Mouse (Mus musculus) olfactory bulb, adult 2 months (tissue): Measurements from ENCODE around the gene Prss27. TPM values are rescaled to one million over a fixed set of nuclear protein-coding genes. Genes with fewer than 3 reads are reported as not detected.

Experiments
- H3K27ac ChIP-seq: fragments of 200-500 bp; 2 replicates; pipeline ENCODE4 v1.5.1; 2012; ENCODE audit warnings: low read depth, low read length; ENCODE audit not compliant: insufficient read depth
- H3K4me1 ChIP-seq: fragments of 200-500 bp; 2 replicates; pipeline ENCODE4 v1.6.1; 2012; ENCODE audit warnings: low read length; ENCODE audit not compliant: control insufficient read depth, insufficient read depth
- H3K4me3 ChIP-seq: fragments of 200-500 bp; 2 replicates; pipeline ENCODE4 v1.5.1; 2012; ENCODE audit warnings: mild to moderate bottlenecking, low read depth, low read length, moderate library complexity; ENCODE audit not compliant: insufficient read depth
- CTCF ChIP-seq: fragments of 200-500 bp; IDR thresholded peaks from 2 replicates; pipeline ENCODE4 v1.5.1; 2012; ENCODE audit warnings: low read depth, mild to moderate bottlenecking, low read length, moderate library complexity; ENCODE audit not compliant: insufficient read depth
- POLR2A ChIP-seq: fragments of 200-500 bp; IDR thresholded peaks from 2 replicates; pipeline ENCODE4 v1.6.1; 2012; ENCODE audit warnings: mild to moderate bottlenecking, low read depth, low read length, moderate library complexity; ENCODE audit not compliant: insufficient read depth
- WGBS: fragments of 180-500 bp; shearing (Covaris S2); methylation state at CpG from one replicate; pipeline ENCODE4 v1.1.7; 2018; 5-methylcytosine and 5-hydroxymethylcytosine counted together
- polyA plus RNA-seq: library from polyadenylated mRNA; stranded (reverse); fragments of >200 nt; gene quantifications from 2 replicates; pipeline ENCODE4 v1.2.4, GENCODE M21; 2012; ENCODE audit warnings: low replicate concordance; ENCODE audit not compliant: missing spikeins, insufficient read depth, insufficient read length

Prss27 gene
- polyA plus RNA-seq, 1 experiment: not detected

- TF ChIP-seq CTCF (no peak), POLR2A (no peak)
- WGBS: 68% methylated on average over 5 of the region's 5 CpGs
- Histone ChIP-seq H3K4me3 (no peak overlapping the region), H3K4me1 (peaks cover 8% of the 10 kb centered on the region; the same call in 1 of the 2 replicates), H3K27ac (no peak overlapping the region)
Observed at GRCm38 (mm10) chr17:24021375-24022199, 16.4 kb upstream of the Prss27 start.

GRCm38 (mm10) chr17:24029477-24029876 is 8.5 kb upstream of the Prss27 start:
- no peaks in the 10 kb centered on the region for H3K4me1 ChIP-seq
- H3K4me3 ChIP-seq: no peak overlapping the region
- no peak for TF ChIP-seq CTCF
- no peak for TF ChIP-seq POLR2A
- no peak overlapping the region for H3K27ac ChIP-seq
- WGBS: 79% methylated on average over 7 of the region's 7 CpGs

- Histone ChIP-seq H3K4me3 (no peak overlapping the region), H3K27ac (no peak overlapping the region), H3K4me1 (no peaks in the 10 kb centered on the region)
- TF ChIP-seq POLR2A (no peak), CTCF (no peak)
- WGBS: 81% methylated on average over 18 of the region's 22 CpGs
Observed at GRCm38 (mm10) chr17:24030551-24030950, 7.4 kb upstream of the Prss27 start.

- Histone ChIP-seq H3K4me1 (no peaks in the 10 kb centered on the region), H3K4me3 (no peak overlapping the region), H3K27ac (no peak overlapping the region)
- WGBS: 89% methylated on average over 7 of the region's 7 CpGs
- TF ChIP-seq POLR2A (no peak), CTCF (no peak)
Observed at GRCm38 (mm10) chr17:24035087-24035486, 2.9 kb upstream of the Prss27 start.

- TF ChIP-seq POLR2A: no peak
- TF ChIP-seq CTCF: no peak
- no peak overlapping the region for H3K4me3 ChIP-seq
- 70% methylated on average over 6 of the region's 6 CpGs for WGBS
- no peak overlapping the region for H3K27ac ChIP-seq
- H3K4me1 ChIP-seq: no peaks in the 10 kb centered on the region
Observed at GRCm38 (mm10) chr17:24036954-24037353, 990 bp upstream of the Prss27 start.

GRCm38 (mm10) chr17:24037360-24037759 is 584 bp upstream of the Prss27 start:
- Histone ChIP-seq H3K27ac (no peak overlapping the region), H3K4me3 (no peak overlapping the region), H3K4me1 (no peaks in the 10 kb centered on the region)
- 83% methylated on average over 13 of the region's 13 CpGs for WGBS
- no peak for TF ChIP-seq CTCF
- TF ChIP-seq POLR2A: no peak

GRCm38 (mm10) chr17:24044482-24044881 is 6.5 kb downstream of the Prss27 start:
- WGBS: 64% methylated on average over 5 of the region's 5 CpGs

GRCm38 (mm10) chr17:24045608-24046007 is 7.7 kb downstream of the Prss27 start:
- WGBS: 76% methylated on average over 10 of the region's 10 CpGs
- TF ChIP-seq POLR2A: no peak
- TF ChIP-seq CTCF: no peak
- Histone ChIP-seq H3K4me1 (no peaks in the 10 kb centered on the region), H3K4me3 (no peak overlapping the region), H3K27ac (no peak overlapping the region)

More at GRCm38 (mm10) chr17:24044482-24044881, 6.5 kb downstream of the Prss27 start:
- H3K27ac ChIP-seq: no peak overlapping the region
- no peaks in the 10 kb centered on the region for H3K4me1 ChIP-seq
- no peak overlapping the region for H3K4me3 ChIP-seq
- TF ChIP-seq POLR2A (no peak), CTCF (no peak)

GRCm38 (mm10) chr17:24046026-24046425 is 8.1 kb downstream of the Prss27 start:
- Histone ChIP-seq H3K27ac (no peak overlapping the region), H3K4me1 (no peaks in the 10 kb centered on the region), H3K4me3 (no peak overlapping the region)
- TF ChIP-seq POLR2A (no peak), CTCF (no peak)
- WGBS: 53% methylated on average over 5 of the region's 5 CpGs
